Mouse (Mus musculus) lung, postnatal 4 days (tissue): ENCODE data around the gene Ccl22.

Experiments
- DNase-seq, 2 experiments: peaks; one replicate each; pipeline ENCODE4 v3.0.0; 2021

Ccl22 gene

GRCm38 (mm10) chr8:94778895-94779533 is 33.6 kb downstream of the Ccl22 start:
- DNase-seq, result no peak

- peak in 1 of 2 experiments; percentile 16 for DNase-seq
These were observed 34.3 kb downstream of the Ccl22 start for GRCm38 (mm10) chr8:94779534-94780294.

- peak in 1 of 2 experiments; percentile 17 for DNase-seq
These were observed 35.2 kb downstream of the Ccl22 start for GRCm38 (mm10) chr8:94780491-94781154.

- DNase-seq, result no peak
These were observed 35.9 kb downstream of the Ccl22 start for GRCm38 (mm10) chr8:94781155-94781837.

GRCm38 (mm10) chr8:94781838-94782235 is 36.4 kb downstream of the Ccl22 start:
- peak in 1 of 2 experiments; percentile 33 for DNase-seq

- DNase-seq, result no peak
These were observed 38.5 kb downstream of the Ccl22 start for GRCm38 (mm10) chr8:94783890-94784289.

- peak; percentile 62 to 76 for DNase-seq
These were observed 40.0 kb downstream of the Ccl22 start for GRCm38 (mm10) chr8:94785247-94785985.

GRCm38 (mm10) chr8:94785995-94786595 is 40.7 kb downstream of the Ccl22 start:
- DNase-seq, result no peak

- peak; percentile 34 to 79 for DNase-seq
These were observed 42.4 kb downstream of the Ccl22 start for GRCm38 (mm10) chr8:94787524-94788501.

GRCm38 (mm10) chr8:94789256-94789955 is 44.0 kb downstream of the Ccl22 start:
- DNase-seq, result no peak

- no peak for DNase-seq
These were observed 49.0 kb downstream of the Ccl22 start for GRCm38 (mm10) chr8:94794368-94794767.

GRCm38 (mm10) chr8:94794782-94795181 is 49.4 kb downstream of the Ccl22 start:
- no peak for DNase-seq

GRCm38 (mm10) chr8:94800278-94800968 is 55.0 kb downstream of the Ccl22 start:
- DNase-seq, result no peak
